Mouse (Mus musculus) ES-CJ7 (cell line): ENCODE results near the gene Esr1.
A peak's percentile ranks its signal among the peaks of the same experiment; 100 is the strongest.
"Not testable (repeated sequence)": the region's sequence is repeated elsewhere in the genome, so short reads cannot be mapped to it uniquely, and the experiment has no call there.

Experiments
- DNase-seq: peaks from one replicate; pipeline ENCODE4 v3.0.0; 2011; ENCODE audit warnings: low read depth, low spot score

Gene Esr1

GRCm38 (mm10) chr10:4611386-4612155 is at the start of gene Esr1:
Gene Esr1 (plus strand): TSS chr10:4611593.
- no peak for DNase-seq

GRCm38 (mm10) chr10:4565148-4565547 is 46.2 kb upstream of the Esr1 start:
- DNase-seq, result no peak

GRCm38 (mm10) chr10:4570778-4571177 is 40.6 kb upstream of the Esr1 start:
- DNase-seq, result no peak

- DNase-seq, result peak; percentile 6
Observed at GRCm38 (mm10) chr10:4571304-4571703, 40.1 kb upstream of the Esr1 start.

GRCm38 (mm10) chr10:4581905-4582304 is 29.5 kb upstream of the Esr1 start:
- DNase-seq, result no peak

GRCm38 (mm10) chr10:4586691-4587090 is 24.7 kb upstream of the Esr1 start:
- no peak for DNase-seq

GRCm38 (mm10) chr10:4589576-4589975 is 21.8 kb upstream of the Esr1 start:
- DNase-seq, result no peak

GRCm38 (mm10) chr10:4590956-4591355 is 20.4 kb upstream of the Esr1 start:
- no peak for DNase-seq

GRCm38 (mm10) chr10:4593828-4594227 is 17.6 kb upstream of the Esr1 start:
- peak; percentile 37 for DNase-seq

- DNase-seq, result no peak
Observed at GRCm38 (mm10) chr10:4597211-4597610, 14.2 kb upstream of the Esr1 start.

GRCm38 (mm10) chr10:4598244-4598842 is 13.1 kb upstream of the Esr1 start:
- DNase-seq, result peak; percentile 65

- DNase-seq, result no peak
Observed at GRCm38 (mm10) chr10:4598916-4599315, 12.5 kb upstream of the Esr1 start.

GRCm38 (mm10) chr10:4599591-4599990 is 11.8 kb upstream of the Esr1 start:
- DNase-seq, result no peak

- no peak for DNase-seq
Observed at GRCm38 (mm10) chr10:4600796-4601474, 10.5 kb upstream of the Esr1 start.

GRCm38 (mm10) chr10:4601612-4602011 is 9.8 kb upstream of the Esr1 start:
- not testable (repeated sequence) for DNase-seq

GRCm38 (mm10) chr10:4602466-4602865 is 8.9 kb upstream of the Esr1 start:
- no peak for DNase-seq

GRCm38 (mm10) chr10:4604527-4605209 is 6.7 kb upstream of the Esr1 start:
- no peak for DNase-seq

GRCm38 (mm10) chr10:4610234-4610633 is 1.2 kb upstream of the Esr1 start:
- no peak for DNase-seq

- no peak for DNase-seq
Observed at GRCm38 (mm10) chr10:4612313-4613036, 1.1 kb downstream of the Esr1 start.

- no peak for DNase-seq
Observed at GRCm38 (mm10) chr10:4618026-4618425, 6.6 kb downstream of the Esr1 start.

GRCm38 (mm10) chr10:4618686-4619085 is 7.3 kb downstream of the Esr1 start:
- DNase-seq, result no peak
